Mouse (Mus musculus): ENCODE measurements around the gene Ifi35. TPM values are rescaled to one million over a fixed set of nuclear protein-coding genes. Genes with fewer than 3 reads are reported as not detected.

The Ifi35 gene
- total RNA-seq, 1 experiment: 9.1 TPM

DNA sequence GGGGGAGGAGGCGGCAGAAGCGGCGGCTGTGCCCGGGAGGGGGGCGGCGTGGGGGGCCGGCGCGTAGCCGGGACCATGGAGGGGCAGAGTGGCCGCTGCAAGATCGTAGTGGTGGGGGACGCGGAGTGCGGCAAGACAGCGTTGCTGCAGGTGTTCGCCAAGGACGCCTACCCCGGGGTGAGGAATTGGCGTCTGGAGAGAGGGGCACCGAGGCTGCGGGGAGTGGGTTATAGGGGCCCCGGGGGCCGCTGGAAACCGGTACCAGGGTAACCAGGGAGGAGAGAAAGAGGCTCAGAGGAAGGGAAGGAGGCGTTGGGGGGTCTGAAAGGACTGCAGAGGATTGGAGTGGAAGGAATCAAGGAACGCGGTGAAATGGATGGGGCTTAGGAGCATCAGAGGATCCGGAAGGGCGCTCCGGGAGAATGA is 20.1 kb downstream of the Ifi35 start:
- Histone ChIP-seq H3K4me1 (ENCODE audit: control insufficient read depth in 2 of 2, insufficient read depth in 2 of 2, low read length in 2 of 2, poor library complexity in 1 of 2) (peaks cover 10 to 22% of the 10 kb centered on the region in 2 experiments), H3K36me3 (ENCODE audit: control insufficient read depth, insufficient read depth, low read length, poor library complexity, severe bottlenecking) (no peaks in the 10 kb centered on the region), H3K9me3 (ENCODE audit: control insufficient read depth, insufficient read depth, low read depth, low read length) (no peaks in the 10 kb centered on the region), H3K4me3 (ENCODE audit: insufficient read depth in 1 of 2, low read depth in 1 of 2, low read length in 2 of 2, poor library complexity in 1 of 2, severe bottlenecking in 1 of 2) (peak overlapping the region; percentile 79 to 90), H3K9ac (ENCODE audit: insufficient read depth, low read depth, low read length, poor library complexity, severe bottlenecking) (peak overlapping the region; percentile 59), H3K27ac (ENCODE audit: insufficient read depth, low read depth, low read length, poor library complexity, severe bottlenecking) (no peak overlapping the region)
- in situ Hi-C loops (cut with MboI; ENCODE audit: low sequenced_read_pairs in 2 of 2, unreplicated experiment in 2 of 2): no loop called here
- TF ChIP-seq ZC3H11A (IDR thresholded peaks at IDR 0.05; ENCODE audit: borderline replicate concordance, low read depth, low read length) (no peak), HCFC1 (IDR thresholded peaks at IDR 0.05; ENCODE audit: borderline replicate concordance, insufficient read depth, low read length) (no peak), CHD2 (IDR thresholded peaks at IDR 0.05; ENCODE audit: low read depth, low read length) (no peak), ZNF384 (IDR thresholded peaks at IDR 0.05; ENCODE audit: low read depth, low read length) (no peak), MAFK (IDR thresholded peaks at IDR 0.05; ENCODE audit: insufficient read depth, low read depth, low read length) (no peak)
- DNase-seq (ENCODE audit: low read depth, low spot score): no peak

DNA sequence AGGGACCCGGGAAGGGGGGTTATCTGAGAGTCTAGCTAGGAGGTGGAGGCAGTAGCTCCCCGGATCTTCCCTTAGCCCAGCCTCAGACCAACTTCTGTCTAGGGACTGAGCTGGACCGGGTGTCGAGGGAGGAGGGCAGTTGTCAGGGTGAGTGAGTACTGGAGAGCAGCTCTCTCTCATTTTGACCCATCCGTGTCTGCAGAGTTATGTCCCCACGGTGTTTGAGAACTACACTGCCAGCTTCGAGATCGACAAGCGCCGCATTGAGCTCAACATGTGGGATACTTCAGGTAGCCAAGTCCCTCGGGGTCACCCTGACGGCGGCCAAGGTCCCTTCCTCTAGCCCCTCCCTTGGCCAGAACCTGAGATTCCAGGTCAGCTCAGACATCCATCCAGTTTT is 20.5 kb downstream of the Ifi35 start:
- TF ChIP-seq CHD2 (IDR thresholded peaks at IDR 0.05; ENCODE audit: low read depth, low read length) (no peak), HCFC1 (IDR thresholded peaks at IDR 0.05; ENCODE audit: borderline replicate concordance, insufficient read depth, low read length) (no peak), MAFK (IDR thresholded peaks at IDR 0.05; ENCODE audit: insufficient read depth, low read depth, low read length) (no peak), ZNF384 (IDR thresholded peaks at IDR 0.05; ENCODE audit: low read depth, low read length) (no peak), ZC3H11A (IDR thresholded peaks at IDR 0.05; ENCODE audit: borderline replicate concordance, low read depth, low read length) (no peak)
- no peak overlapping the region for H3K27ac ChIP-seq (ENCODE audit: insufficient read depth, low read depth, low read length, poor library complexity, severe bottlenecking)
- no peaks in the 10 kb centered on the region for H3K9me3 ChIP-seq (ENCODE audit: control insufficient read depth, insufficient read depth, low read depth, low read length)
- H3K4me3 ChIP-seq (ENCODE audit: insufficient read depth in 1 of 2, low read depth in 1 of 2, low read length in 2 of 2, poor library complexity in 1 of 2, severe bottlenecking in 1 of 2): peak overlapping the region; percentile 79 to 90
- DNase-seq (ENCODE audit: low read depth, low spot score): no peak
- H3K9ac ChIP-seq (ENCODE audit: insufficient read depth, low read depth, low read length, poor library complexity, severe bottlenecking): peak overlapping the region; percentile 59
- no peaks in the 10 kb centered on the region for H3K36me3 ChIP-seq (ENCODE audit: control insufficient read depth, insufficient read depth, low read length, poor library complexity, severe bottlenecking)
- in situ Hi-C loops (cut with MboI; ENCODE audit: low sequenced_read_pairs in 2 of 2, unreplicated experiment in 2 of 2): no loop called here
- H3K4me1 ChIP-seq (ENCODE audit: control insufficient read depth in 2 of 2, insufficient read depth in 2 of 2, low read length in 2 of 2, poor library complexity in 1 of 2): peaks cover 6 to 21% of the 10 kb centered on the region in 2 experiments

DNA sequence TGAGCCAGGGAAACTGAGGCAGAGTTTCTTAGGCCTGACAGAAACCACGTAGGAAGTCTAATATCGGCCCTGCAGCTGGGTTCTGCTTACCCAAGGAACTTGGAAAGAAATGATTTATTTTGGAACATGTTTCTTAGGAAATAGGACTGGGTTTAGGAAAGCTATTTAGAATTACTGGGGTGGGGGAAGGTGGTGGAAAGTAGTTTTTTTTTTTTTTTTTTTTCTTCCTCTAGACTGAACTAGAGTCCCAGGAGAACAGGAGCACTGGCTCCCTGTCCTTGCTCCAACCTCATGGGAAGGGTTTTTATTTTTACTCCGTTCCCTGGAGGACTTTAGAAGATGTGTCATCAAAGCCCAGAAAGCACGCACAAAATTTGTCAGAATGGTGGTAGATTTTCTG is 20.9 kb downstream of the Ifi35 start:
- Histone ChIP-seq H3K4me3 (ENCODE audit: insufficient read depth in 1 of 2, low read depth in 1 of 2, low read length in 2 of 2, poor library complexity in 1 of 2, severe bottlenecking in 1 of 2) (0 out of 4 replicates have a peak overlapping the region, but pooled peaks of 1 of the 2 experiments have one; percentile 90), H3K9ac (ENCODE audit: insufficient read depth, low read depth, low read length, poor library complexity, severe bottlenecking) (no peak overlapping the region), H3K9me3 (ENCODE audit: control insufficient read depth, insufficient read depth, low read depth, low read length) (no peaks in the 10 kb centered on the region), H3K27ac (ENCODE audit: insufficient read depth, low read depth, low read length, poor library complexity, severe bottlenecking) (no peak overlapping the region), H3K36me3 (ENCODE audit: control insufficient read depth, insufficient read depth, low read length, poor library complexity, severe bottlenecking) (no peaks in the 10 kb centered on the region), H3K4me1 (ENCODE audit: control insufficient read depth in 2 of 2, insufficient read depth in 2 of 2, low read length in 2 of 2, poor library complexity in 1 of 2) (peaks cover 5 to 18% of the 10 kb centered on the region in 2 experiments)
- no peak for TF ChIP-seq ZNF384 (IDR thresholded peaks at IDR 0.05; ENCODE audit: low read depth, low read length)
- no peak for TF ChIP-seq ZC3H11A (IDR thresholded peaks at IDR 0.05; ENCODE audit: borderline replicate concordance, low read depth, low read length)
- no peak for TF ChIP-seq CHD2 (IDR thresholded peaks at IDR 0.05; ENCODE audit: low read depth, low read length)
- TF ChIP-seq MAFK (IDR thresholded peaks at IDR 0.05; ENCODE audit: insufficient read depth, low read depth, low read length): no peak
- no peak for TF ChIP-seq HCFC1 (IDR thresholded peaks at IDR 0.05; ENCODE audit: borderline replicate concordance, insufficient read depth, low read length)
- in situ Hi-C loops (cut with MboI; ENCODE audit: low sequenced_read_pairs in 2 of 2, unreplicated experiment in 2 of 2): no loop called here
- no peak for DNase-seq (ENCODE audit: low read depth, low spot score)

DNA sequence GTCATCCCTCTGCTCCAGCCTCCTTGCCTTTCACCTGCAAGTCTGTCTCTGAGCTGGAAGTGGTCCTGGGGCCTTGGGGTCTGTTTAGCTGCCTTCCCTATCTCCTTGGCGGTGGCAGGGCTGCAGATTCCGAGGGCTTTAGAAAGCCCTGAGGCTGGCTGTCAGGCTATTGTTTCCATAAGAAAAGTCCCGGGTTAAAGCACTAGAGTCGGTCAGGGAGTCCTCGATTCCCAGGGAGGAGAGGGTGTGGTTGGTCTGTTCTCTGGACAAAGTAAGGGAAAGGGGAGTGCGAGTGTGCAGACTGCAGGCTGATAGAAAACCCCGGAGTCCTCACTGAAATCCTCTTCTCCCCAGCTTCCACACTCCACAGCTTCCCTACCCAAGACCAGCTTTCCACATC is 22.0 kb downstream of the Ifi35 start:
- in situ Hi-C loops (cut with MboI; ENCODE audit: low sequenced_read_pairs in 2 of 2, unreplicated experiment in 2 of 2): no loop called here

DNA sequence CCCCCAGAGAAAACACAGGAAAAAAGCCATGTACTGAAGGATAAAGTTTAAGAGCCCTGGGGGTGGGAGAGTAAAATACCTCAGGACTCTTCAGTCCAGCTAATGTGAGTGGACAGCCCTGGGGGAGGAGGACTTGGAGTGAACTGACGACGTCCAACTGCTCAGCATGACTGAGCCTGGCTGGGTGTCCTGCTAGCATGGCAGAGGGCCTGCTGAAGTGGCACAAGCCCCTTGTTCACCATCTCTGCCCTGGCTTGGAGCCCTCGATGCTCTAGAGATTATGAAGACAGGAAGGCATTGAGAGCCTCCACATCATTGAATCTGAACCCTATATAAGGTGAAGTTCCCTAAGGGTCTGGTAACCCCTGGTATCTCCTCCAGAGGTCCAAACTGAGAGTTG is 23.7 kb downstream of the Ifi35 start:
- Histone ChIP-seq H3K36me3 (ENCODE audit: control insufficient read depth, insufficient read depth, low read length, poor library complexity, severe bottlenecking) (no peaks in the 10 kb centered on the region), H3K9me3 (ENCODE audit: control insufficient read depth, insufficient read depth, low read depth, low read length) (no peaks in the 10 kb centered on the region), H3K9ac (ENCODE audit: insufficient read depth, low read depth, low read length, poor library complexity, severe bottlenecking) (no peak overlapping the region), H3K4me1 (ENCODE audit: control insufficient read depth in 2 of 2, insufficient read depth in 2 of 2, low read length in 2 of 2, poor library complexity in 1 of 2) (peaks cover 4 to 13% of the 10 kb centered on the region in 2 experiments), H3K4me3 (ENCODE audit: insufficient read depth in 1 of 2, low read depth in 1 of 2, low read length in 2 of 2, poor library complexity in 1 of 2, severe bottlenecking in 1 of 2) (no peak overlapping the region), H3K27ac (ENCODE audit: insufficient read depth, low read depth, low read length, poor library complexity, severe bottlenecking) (no peak overlapping the region)
- DNase-seq (ENCODE audit: low read depth, low spot score): no peak
- in situ Hi-C loops (cut with MboI; ENCODE audit: low sequenced_read_pairs in 2 of 2, unreplicated experiment in 2 of 2): no loop called here
- no peak for TF ChIP-seq ZNF384 (IDR thresholded peaks at IDR 0.05; ENCODE audit: low read depth, low read length)
- no peak for TF ChIP-seq HCFC1 (IDR thresholded peaks at IDR 0.05; ENCODE audit: borderline replicate concordance, insufficient read depth, low read length)
- TF ChIP-seq ZC3H11A (IDR thresholded peaks at IDR 0.05; ENCODE audit: borderline replicate concordance, low read depth, low read length): no peak
- no peak for TF ChIP-seq CHD2 (IDR thresholded peaks at IDR 0.05; ENCODE audit: low read depth, low read length)
- TF ChIP-seq MAFK (IDR thresholded peaks at IDR 0.05; ENCODE audit: insufficient read depth, low read depth, low read length): no peak

More for the DNA sequence above, 22.0 kb downstream of the Ifi35 start:
- Histone ChIP-seq H3K36me3 (ENCODE audit: control insufficient read depth, insufficient read depth, low read length, poor library complexity, severe bottlenecking) (no peaks in the 10 kb centered on the region), H3K4me1 (ENCODE audit: control insufficient read depth in 2 of 2, insufficient read depth in 2 of 2, low read length in 2 of 2, poor library complexity in 1 of 2) (peaks cover 5 to 15% of the 10 kb centered on the region in 2 experiments), H3K9ac (ENCODE audit: insufficient read depth, low read depth, low read length, poor library complexity, severe bottlenecking) (no peak overlapping the region), H3K9me3 (ENCODE audit: control insufficient read depth, insufficient read depth, low read depth, low read length) (no peaks in the 10 kb centered on the region), H3K4me3 (ENCODE audit: insufficient read depth in 1 of 2, low read depth in 1 of 2, low read length in 2 of 2, poor library complexity in 1 of 2, severe bottlenecking in 1 of 2) (no peak overlapping the region), H3K27ac (ENCODE audit: insufficient read depth, low read depth, low read length, poor library complexity, severe bottlenecking) (no peak overlapping the region)
- TF ChIP-seq CHD2 (IDR thresholded peaks at IDR 0.05; ENCODE audit: low read depth, low read length) (no peak), ZNF384 (IDR thresholded peaks at IDR 0.05; ENCODE audit: low read depth, low read length) (no peak), ZC3H11A (IDR thresholded peaks at IDR 0.05; ENCODE audit: borderline replicate concordance, low read depth, low read length) (no peak)
- no peak for DNase-seq (ENCODE audit: low read depth, low spot score)

All from ES-E14 (cell line).